Mouse (Mus musculus) E14TG2a.4 (cell line): ENCODE data around the gene Pinlyp.

Source experiments
- CTCF ChIP-seq: conservative IDR thresholded peaks from 2 replicates; pipeline ENCODE4 v1.5.1; 2014; ENCODE audit warnings: low read length
- POU5F1 ChIP-seq: IDR thresholded peaks from 2 replicates; pipeline ENCODE4 v1.6.1; 2014; ENCODE audit warnings: low read length, borderline replicate concordance

- TF ChIP-seq CTCF (no peak), POU5F1 (no peak)
These were observed 47.8 kb upstream of the Pinlyp start for GRCm38 (mm10) chr7:24593621-24594308.
